Mouse (Mus musculus) activated CD4-positive, CD25-positive, alpha-beta regulatory T cell (primary cell): ENCODE measurements around the gene Rab9. TPM values are rescaled to one million over a fixed set of nuclear protein-coding genes. Genes with fewer than 3 reads are reported as not detected.

Experiments used
- polyA plus RNA-seq, 2 experiments: library from polyadenylated mRNA; unstranded; fragments of 100-300 nt; shearing (Covaris generic); gene quantifications; one replicate each; pipeline ENCODE4 v1.2.1; 2017

Gene Rab9
- 10 to 100 TPM; 27.6 to 31.7 TPM for polyA plus RNA-seq

GRCm38 (mm10) chrX:166479365-166479983 lies at the start of gene Rab9:
TSS of gene Rab9 (minus strand) at chrX:166479867.

GRCm38 (mm10) chrX:166518345-166518744 lies 38.7 kb upstream of the Rab9 start, which contains the start of gene Tceanc:
TSS of gene Tceanc (minus strand) at chrX:166518567.

GRCm38 (mm10) chrX:166440616-166441063 lies 39.0 kb downstream of the Rab9 start, which contains the start of gene Ofd1:
TSS of gene Ofd1 (minus strand) at chrX:166440704.

GRCm38 (mm10) chrX:166440036-166440615 lies 39.5 kb downstream of the Rab9 start, which contains the start of gene Trappc2:
TSS of gene Trappc2 (plus strand) at chrX:166440574.

Other genes starting within 250 kb of the Rab9 start
- 10 to 100 TPM; 11.2 to 17.4 TPM for gene Gpm6b, start 241.0 kb downstream of the Rab9 start, polyA plus RNA-seq
- 10 to 100 TPM; 23.7 to 23.8 TPM for gene Trappc2, start 39.3 kb downstream of the Rab9 start, polyA plus RNA-seq
- 10 to 100 TPM in 1 of 2 experiments, 1 to 10 TPM in 1; 8.3 to 10.6 TPM for gene Ofd1, start 39.2 kb downstream of the Rab9 start, polyA plus RNA-seq
- 1 to 10 TPM; 6.7 to 8.0 TPM for gene Tceanc, start 38.7 kb upstream of the Rab9 start, polyA plus RNA-seq
- under 1 TPM in 1 of 2 experiments, not detected in 1; 0.54 TPM for gene Egfl6, start 105.9 kb upstream of the Rab9 start, polyA plus RNA-seq